Mouse (Mus musculus) hindlimb bud, embryonic 11.5 days (tissue): Measurements from ENCODE around the gene Gm11115.

Experiments
- DNase-seq: peaks from one replicate; pipeline ENCODE4 v3.0.0-alpha.2; 2012; ENCODE audit warnings: low read depth, low spot score; ENCODE audit errors: extremely low spot score

Gene Gm11115

GRCm38 (mm10) chr5:88153999-88154398, at the start of gene Gm11115:
Gene Gm11115 (minus strand): TSS chr5:88154099.
- DNase-seq = no peak

DNA sequence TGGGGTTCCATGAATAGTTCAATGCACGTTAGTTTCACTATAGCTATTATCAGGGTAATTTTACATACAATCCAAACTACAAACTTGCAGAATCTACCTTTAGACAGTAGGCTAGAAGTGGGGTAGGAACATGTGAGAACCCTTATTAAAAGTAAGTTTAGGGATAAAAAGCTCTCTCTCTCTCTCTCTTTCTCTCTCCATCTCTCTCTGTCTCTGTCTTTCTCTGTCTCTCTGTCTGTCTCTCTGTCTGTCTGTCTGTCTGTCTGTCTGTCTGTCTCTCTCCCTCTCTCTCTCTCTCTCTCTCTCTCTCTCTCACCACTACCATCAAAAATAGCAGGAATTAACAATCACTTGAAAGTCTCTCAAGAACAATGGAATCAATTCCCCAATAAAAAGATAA, 42.5 kb downstream of the Gm11115 start, which contains the start of gene Gm11116:
Gm11116 (minus strand) TSS at position 101 of the 400 bp plus-strand sequence.
- DNase-seq = no peak
